Mouse (Mus musculus) heart, postnatal 10 days (tissue): Measurements from ENCODE around the gene Il4ra. TPM values are rescaled to one million over a fixed set of nuclear protein-coding genes. Genes with fewer than 3 reads are reported as not detected.
A peak's percentile ranks its signal among the peaks of the same experiment; 100 is the strongest.

Experiments
- DNase-seq, 2 experiments: peaks; one replicate each; pipeline ENCODE4 v3.0.0; 2021
- intact Hi-C: fragments of 180-260 bp; cut with DNase I; formaldehyde crosslinking; loops from one replicate; pipeline ENCODE4 v1.15.1; 2025
- total RNA-seq, 2 experiments: library from RNA; stranded (reverse); gene quantifications; 2 replicates each; pipeline ENCODE4 v1.2.3; 2021

The Il4ra gene
- 10 to 100 TPM; 25.1 to 29.6 TPM for total RNA-seq

- DNase-seq = peak; percentile 92 to 95
- intact Hi-C loops = loop anchor here (1.0 to 10.0 kb wide), 4 partner anchors 29 to 543 kb away; partner anchors contain the start of gene Nsmce1
Measured at GRCm38 (mm10) chr7:125551766-125552709, at the start of gene Il4ra. Il4ra (plus strand) TSS chr7:125552120.

GRCm38 (mm10) chr7:125503374-125504092 is 48.4 kb upstream of the Il4ra start:
- intact Hi-C loops = no loop called here
- no peak for DNase-seq

GRCm38 (mm10) chr7:125504618-125505017 is 47.3 kb upstream of the Il4ra start:
- intact Hi-C loops = no loop called here

GRCm38 (mm10) chr7:125505568-125505967 is 46.4 kb upstream of the Il4ra start:
- DNase-seq = no peak
- intact Hi-C loops = no loop called here

More at GRCm38 (mm10) chr7:125504618-125505017, 47.3 kb upstream of the Il4ra start:
- DNase-seq = no peak

GRCm38 (mm10) chr7:125507279-125507678 is 44.6 kb upstream of the Il4ra start:
- DNase-seq = no peak
- intact Hi-C loops = no loop called here

- intact Hi-C loops = no loop called here
Measured at GRCm38 (mm10) chr7:125511432-125511831, 40.5 kb upstream of the Il4ra start.

GRCm38 (mm10) chr7:125511852-125512251 is 40.1 kb upstream of the Il4ra start:
- intact Hi-C loops = no loop called here
- DNase-seq = no peak

More at GRCm38 (mm10) chr7:125511432-125511831, 40.5 kb upstream of the Il4ra start:
- no peak for DNase-seq

GRCm38 (mm10) chr7:125515081-125515853 is 36.7 kb upstream of the Il4ra start:
- DNase-seq = no peak
- intact Hi-C loops = no loop called here

GRCm38 (mm10) chr7:125516723-125517122 is 35.2 kb upstream of the Il4ra start:
- DNase-seq = no peak
- intact Hi-C loops = no loop called here

- intact Hi-C loops = no loop called here
- DNase-seq = no peak
Measured at GRCm38 (mm10) chr7:125517470-125517869, 34.5 kb upstream of the Il4ra start.

- DNase-seq = no peak
- intact Hi-C loops = no loop called here
Measured at GRCm38 (mm10) chr7:125519715-125520114, 32.2 kb upstream of the Il4ra start.

- no peak for DNase-seq
- intact Hi-C loops = no loop called here
Measured at GRCm38 (mm10) chr7:125523051-125523450, 28.9 kb upstream of the Il4ra start.

GRCm38 (mm10) chr7:125527186-125527585 is 24.7 kb upstream of the Il4ra start:
- no peak for DNase-seq
- intact Hi-C loops = loop anchor here (2.0 kb wide), 1 partner anchor 14 kb away; no protein-coding TSS in a partner anchor

- intact Hi-C loops = loop anchor here (2.0 kb wide), 1 partner anchor 13 kb away; no protein-coding TSS in a partner anchor
- no peak for DNase-seq
Measured at GRCm38 (mm10) chr7:125527901-125528580, 23.9 kb upstream of the Il4ra start.

GRCm38 (mm10) chr7:125539351-125539750 is 12.6 kb upstream of the Il4ra start:
- DNase-seq = no peak
- intact Hi-C loops = no loop called here

GRCm38 (mm10) chr7:125541026-125541425 is 10.9 kb upstream of the Il4ra start:
- intact Hi-C loops = loop anchor here (2.0 kb wide), 1 partner anchor 14 kb away; no protein-coding TSS in a partner anchor
- DNase-seq = no peak

- intact Hi-C loops = loop anchor here (2.0 kb wide), 1 partner anchor 15 kb away; no protein-coding TSS in a partner anchor
- no peak for DNase-seq
Measured at GRCm38 (mm10) chr7:125541821-125542220, 10.1 kb upstream of the Il4ra start.

- intact Hi-C loops = no loop called here
- no peak for DNase-seq
Measured at GRCm38 (mm10) chr7:125542335-125543050, 9.4 kb upstream of the Il4ra start.

GRCm38 (mm10) chr7:125543497-125543896 is 8.4 kb upstream of the Il4ra start:
- no peak for DNase-seq
- intact Hi-C loops = no loop called here
